Mouse (Mus musculus) splenic B cell, adult 2 months (primary cell): Measurements from ENCODE around the gene Fut8.
A peak's percentile ranks its signal among the peaks of the same experiment; 100 is the strongest.

ENCODE experiments used
- DNase-seq: peaks from one replicate; pipeline ENCODE4 v3.0.0-alpha.2; 2011; ENCODE audit warnings: low read depth, low spot score
- H3K27me3 ChIP-seq: 2 replicates; pipeline ENCODE4 v1.6.1; 2012; ENCODE audit warnings: mild to moderate bottlenecking, low read length, moderate library complexity, mixed read lengths; ENCODE audit not compliant: control insufficient read depth, poor library complexity, insufficient read depth, severe bottlenecking
- H3K36me3 ChIP-seq: 2 replicates; pipeline ENCODE4 v1.6.1; 2012; ENCODE audit warnings: mild to moderate bottlenecking, low read length, moderate library complexity, mixed read lengths; ENCODE audit not compliant: control insufficient read depth, poor library complexity, insufficient read depth, severe bottlenecking

Gene Fut8

DNA sequence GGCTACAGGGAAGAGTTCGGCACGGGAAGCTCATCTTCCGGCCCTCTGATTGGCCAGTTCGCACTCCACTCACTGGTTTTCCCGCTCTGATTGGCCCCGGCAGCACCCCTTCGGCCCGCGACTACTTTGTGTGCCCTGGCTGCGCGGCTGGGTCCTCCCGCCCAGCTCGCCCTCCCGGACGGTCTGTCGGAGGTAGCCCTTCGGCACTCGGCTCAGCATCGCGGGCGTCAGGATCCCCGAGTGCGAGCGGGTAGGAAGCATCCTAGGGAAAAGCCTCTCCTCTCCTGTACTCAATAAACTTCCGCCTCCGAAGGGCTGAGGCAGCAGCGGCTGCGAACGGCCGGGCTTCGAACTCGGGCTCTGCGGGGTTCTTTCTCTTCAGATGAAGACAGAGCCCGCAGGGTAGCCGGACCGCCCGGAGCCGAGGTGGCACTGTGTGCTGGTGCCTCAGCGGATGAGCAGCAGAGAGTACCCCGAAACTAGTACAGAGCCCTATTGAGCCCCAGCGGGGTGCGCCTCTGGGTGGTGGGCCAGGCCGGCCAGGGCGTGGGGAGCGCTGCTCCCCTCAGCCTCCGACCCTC, at the start of gene Fut8:
TSS of gene Fut8 (plus strand) at position 176 of the 581 bp plus-strand sequence.
- H3K27me3 ChIP-seq: no peaks in the 10 kb centered on the region
- DNase-seq: peak; percentile 79
- H3K36me3 ChIP-seq: no peaks in the 10 kb centered on the region

DNA sequence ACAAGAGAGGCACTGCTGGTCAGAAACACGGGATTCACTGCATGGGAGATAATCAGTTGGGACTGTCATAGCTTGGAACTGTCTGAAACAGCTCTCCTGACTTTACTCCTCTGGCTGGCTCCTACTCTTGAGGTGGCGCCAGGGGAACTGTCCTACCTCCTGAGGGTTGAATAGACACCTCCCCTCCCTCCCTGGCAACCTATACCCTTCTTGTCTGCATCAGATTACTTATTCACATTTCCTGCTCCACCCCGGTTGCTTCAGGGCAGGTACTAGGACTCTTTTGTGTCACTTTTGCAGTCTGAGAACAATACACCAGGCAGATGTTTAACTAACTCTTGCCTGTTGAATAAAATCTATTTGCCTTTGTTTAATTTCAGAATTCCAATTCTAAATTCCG, 48.8 kb upstream of the Fut8 start:
- DNase-seq: no peak
- H3K36me3 ChIP-seq: no peaks in the 10 kb centered on the region

DNA sequence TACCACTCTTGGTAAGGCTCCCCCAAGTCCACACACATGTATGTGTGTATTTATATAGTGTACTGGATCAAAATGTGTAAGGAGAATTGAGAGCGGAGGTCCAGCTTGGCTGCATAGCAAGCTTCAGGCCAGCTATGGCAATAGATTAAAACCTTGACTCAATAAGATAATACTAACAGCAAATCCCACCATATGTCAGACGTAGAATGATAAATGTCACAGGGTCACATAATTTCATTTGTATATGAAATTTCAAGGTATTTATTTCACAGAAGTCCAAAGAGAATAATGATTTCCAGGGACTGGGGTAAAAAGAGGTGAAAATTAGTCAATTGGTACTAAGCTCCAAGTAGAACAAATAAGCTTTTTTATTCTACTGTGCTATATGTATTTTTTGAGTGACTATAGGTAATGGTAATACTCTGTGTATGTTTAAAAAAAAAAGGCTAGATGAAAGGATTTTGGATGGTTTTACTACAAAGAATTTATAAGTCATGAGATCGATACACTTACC, 47.9 kb upstream of the Fut8 start:
- H3K27me3 ChIP-seq: no peaks in the 10 kb centered on the region
- no peak for DNase-seq
- no peaks in the 10 kb centered on the region for H3K36me3 ChIP-seq

More for the DNA sequence above, 48.8 kb upstream of the Fut8 start:
- H3K27me3 ChIP-seq: no peaks in the 10 kb centered on the region

DNA sequence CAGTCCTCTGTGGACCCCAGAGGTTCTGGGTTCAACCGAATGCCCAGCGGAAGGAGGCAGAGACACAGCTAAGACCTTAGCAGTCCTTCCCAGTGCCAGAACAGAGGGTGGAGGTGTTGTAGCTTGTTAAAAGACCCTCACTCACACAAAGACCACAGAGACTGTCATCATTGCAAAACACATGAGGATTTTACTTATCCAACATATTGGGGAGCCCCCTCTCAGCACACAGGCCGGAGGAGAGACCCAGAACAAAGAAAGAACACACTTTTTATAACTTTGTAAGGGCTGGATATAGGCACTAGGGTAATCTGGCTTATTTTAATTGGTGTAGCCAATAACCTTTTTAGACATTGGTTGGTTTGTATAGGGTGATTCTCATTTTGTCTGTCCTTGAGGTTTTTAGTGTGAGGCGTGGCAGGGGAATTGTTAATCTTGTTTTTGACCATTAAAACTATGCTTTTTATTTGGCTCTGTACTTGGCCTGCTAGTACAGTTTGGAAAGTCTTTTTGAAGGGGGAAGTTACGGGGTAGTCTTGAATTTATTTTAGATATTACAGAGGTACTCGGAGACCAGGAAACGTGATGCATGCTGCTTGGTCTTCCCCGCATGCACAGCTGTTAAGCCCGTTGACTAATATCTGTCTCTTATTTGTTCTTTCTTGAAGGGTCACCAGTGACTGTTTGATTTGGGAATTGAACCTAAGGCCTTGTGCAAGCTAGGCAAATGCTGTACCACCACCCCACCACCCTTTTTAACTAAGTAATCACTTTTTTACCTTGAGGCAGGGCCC, 46.2 kb upstream of the Fut8 start:
- DNase-seq: no peak
- no peaks in the 10 kb centered on the region for H3K36me3 ChIP-seq
- no peaks in the 10 kb centered on the region for H3K27me3 ChIP-seq

DNA sequence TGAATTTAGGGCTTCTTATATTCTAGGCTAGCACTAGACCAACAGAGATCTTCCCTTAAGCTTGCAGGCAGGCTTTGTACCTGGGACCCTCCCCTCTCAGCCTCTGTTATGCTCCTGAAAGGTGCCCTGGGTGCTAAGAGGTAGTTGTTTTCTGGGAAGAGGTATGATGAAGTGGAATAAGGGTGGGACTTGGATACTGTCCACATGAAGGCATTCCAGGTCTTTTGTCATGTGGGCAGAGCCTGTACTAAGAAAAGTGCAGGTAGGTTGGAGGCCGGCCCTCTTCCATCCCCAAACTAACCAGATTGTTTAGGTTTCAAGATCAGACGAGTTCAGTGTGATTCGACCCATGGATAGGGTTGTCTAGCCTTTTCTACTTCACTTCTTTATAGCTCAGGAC, 45.2 kb upstream of the Fut8 start:
- no peak for DNase-seq

DNA sequence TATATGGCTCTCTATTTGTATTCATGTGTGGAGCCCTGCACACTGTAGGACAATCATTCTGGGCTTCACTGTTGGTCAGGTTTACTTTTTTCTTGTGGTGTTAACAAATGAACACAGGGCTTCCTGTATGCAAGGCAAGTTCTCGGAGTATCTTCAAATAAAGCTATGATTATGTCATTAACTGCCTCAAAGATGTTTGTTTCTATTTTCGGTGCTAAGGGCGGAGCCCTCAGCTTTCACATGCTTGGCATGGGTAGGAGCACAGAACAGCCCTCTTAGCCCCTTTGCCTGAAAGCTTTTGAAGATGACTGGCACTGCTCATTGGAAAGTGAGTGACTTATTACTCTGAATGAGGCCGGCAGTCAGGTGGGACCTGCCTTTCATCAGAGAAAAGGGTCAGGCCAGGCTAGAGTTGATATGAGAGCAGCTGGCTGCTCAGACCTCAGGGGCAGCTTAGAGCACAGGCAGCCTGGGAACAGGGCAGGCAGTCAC, 44.7 kb upstream of the Fut8 start:
- Histone ChIP-seq H3K36me3 (no peaks in the 10 kb centered on the region), H3K27me3 (no peaks in the 10 kb centered on the region)
- DNase-seq: peak; percentile 19

More for the DNA sequence above, 45.2 kb upstream of the Fut8 start:
- Histone ChIP-seq H3K36me3 (no peaks in the 10 kb centered on the region), H3K27me3 (no peaks in the 10 kb centered on the region)

DNA sequence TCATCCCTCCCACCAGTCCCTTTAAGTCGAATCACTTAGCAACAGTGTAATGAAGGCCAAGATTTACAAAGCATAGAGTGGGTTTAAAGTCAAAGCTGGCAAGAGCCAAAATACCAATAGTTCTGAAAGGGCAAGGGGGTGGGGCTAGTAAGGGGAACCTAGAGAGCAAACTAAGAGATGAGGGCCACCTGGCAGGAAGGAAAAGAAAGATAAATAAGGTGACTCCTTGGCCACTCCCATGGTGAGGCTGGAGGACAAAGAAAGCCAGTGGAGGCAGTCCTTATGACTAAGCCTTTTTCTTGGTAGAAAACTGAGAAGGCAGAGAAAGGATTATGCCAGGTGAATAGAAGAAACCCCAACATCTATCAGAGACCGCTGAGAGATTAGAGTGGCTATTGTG, 42.9 kb upstream of the Fut8 start:
- DNase-seq: peak; percentile 22
- no peaks in the 10 kb centered on the region for H3K36me3 ChIP-seq

DNA sequence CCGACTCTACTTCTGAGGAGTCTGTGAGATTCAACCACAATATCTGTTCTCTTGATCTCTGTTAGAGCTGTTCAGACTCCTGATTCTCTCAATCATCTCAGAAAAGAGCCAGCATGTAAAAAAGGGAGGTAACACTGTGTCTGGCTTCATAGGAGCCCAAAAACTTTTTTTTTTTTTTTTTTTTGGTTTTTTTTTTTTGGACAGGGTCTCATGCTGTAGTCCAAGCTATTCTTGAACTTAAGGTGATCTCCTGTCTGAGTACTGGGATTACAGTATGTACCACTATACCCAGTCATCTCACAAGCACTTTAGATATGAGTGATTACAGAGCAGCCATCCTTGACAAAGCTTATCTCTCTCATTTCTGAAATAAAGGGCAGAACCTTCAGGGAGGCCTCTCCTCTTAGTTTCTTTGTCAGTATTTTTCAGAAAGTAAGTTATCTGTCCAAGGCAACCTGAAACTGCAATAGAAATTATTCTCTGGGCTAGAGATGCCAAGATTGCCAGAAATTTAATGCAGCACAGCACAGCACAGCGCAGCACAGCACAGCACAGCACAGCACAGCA, 41.3 kb upstream of the Fut8 start:
- Histone ChIP-seq H3K36me3 (no peaks in the 10 kb centered on the region), H3K27me3 (no peaks in the 10 kb centered on the region)
- no peak for DNase-seq

More for the DNA sequence above, 42.9 kb upstream of the Fut8 start:
- H3K27me3 ChIP-seq: no peaks in the 10 kb centered on the region

DNA sequence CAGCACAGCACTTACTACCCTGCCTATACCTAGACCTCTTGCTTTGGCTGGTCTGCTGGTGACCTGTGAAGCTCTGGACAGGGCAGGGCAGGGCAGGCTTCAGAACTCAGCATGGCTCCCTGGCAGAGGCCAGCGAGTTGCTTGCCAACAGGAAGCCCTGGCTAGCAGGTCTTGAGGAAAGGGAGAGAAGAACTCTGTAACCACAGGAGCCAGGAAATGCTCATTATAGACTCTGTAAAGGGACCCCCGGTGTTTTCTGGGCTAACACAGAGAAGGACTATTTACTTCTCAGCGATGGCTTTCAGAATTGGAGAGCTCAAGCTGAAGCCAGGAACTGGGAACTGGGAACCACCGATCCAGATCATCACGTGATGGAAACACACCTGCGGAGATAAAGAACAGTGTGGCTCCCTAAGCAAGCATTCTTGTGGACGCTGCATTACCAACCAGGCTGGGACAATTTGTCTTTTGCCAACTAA, 40.8 kb upstream of the Fut8 start:
- no peaks in the 10 kb centered on the region for H3K36me3 ChIP-seq
- H3K27me3 ChIP-seq: no peaks in the 10 kb centered on the region
- peak; percentile 28 for DNase-seq

DNA sequence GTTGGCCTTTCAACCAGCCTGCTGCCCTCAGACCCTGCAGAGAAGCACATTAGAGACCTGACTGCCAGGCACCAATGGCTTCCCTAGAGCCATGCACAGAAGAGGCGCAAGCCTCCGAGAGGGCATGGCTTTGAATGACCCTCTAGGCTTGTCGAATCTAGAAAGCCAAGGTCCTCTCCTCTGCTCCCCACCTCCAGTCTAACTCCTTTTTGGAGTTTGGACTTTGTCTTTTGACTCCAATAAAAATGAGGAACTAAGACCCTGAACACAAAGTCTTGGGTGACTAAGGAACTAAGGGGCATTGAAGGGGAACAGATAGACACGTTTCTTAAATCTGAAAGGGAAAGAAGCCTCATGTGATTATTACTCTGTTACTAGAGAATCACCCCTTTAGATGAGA, 39.7 kb upstream of the Fut8 start:
- H3K36me3 ChIP-seq: no peaks in the 10 kb centered on the region
- no peaks in the 10 kb centered on the region for H3K27me3 ChIP-seq
- no peak for DNase-seq

DNA sequence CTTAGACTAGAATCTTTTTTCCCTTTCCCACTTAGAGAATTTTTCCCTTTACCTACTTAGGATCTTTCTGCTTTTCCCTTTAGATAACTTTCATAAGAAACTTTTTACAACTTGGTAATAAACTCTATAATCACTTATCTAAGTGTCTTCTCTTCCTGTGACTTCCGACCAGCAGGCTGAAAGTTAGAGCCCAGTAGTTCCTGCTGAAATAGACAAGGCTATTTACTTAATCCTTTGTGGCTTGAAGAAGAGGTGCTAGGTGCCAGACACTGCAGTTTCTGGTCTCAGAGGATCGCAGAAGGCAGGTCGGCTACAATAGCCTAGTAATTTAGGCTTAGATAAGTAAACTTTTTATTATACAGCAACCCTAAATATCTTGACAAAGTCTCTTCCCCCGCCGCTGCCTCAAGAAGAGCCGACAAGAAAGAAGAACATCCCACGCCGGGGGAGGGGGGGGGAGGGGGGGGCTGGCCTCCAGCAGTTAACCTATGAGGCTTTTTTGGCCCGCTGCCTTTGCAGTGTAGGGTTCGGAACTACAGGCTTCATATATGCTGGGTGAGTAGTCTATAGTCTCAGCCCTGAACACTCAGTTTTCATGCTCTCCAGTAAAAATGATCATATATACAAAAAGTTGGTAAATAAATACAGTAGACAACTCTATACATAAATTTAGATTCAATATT, 36.3 kb upstream of the Fut8 start:
- DNase-seq: no peak
- Histone ChIP-seq H3K36me3 (no peaks in the 10 kb centered on the region), H3K27me3 (no peaks in the 10 kb centered on the region)

DNA sequence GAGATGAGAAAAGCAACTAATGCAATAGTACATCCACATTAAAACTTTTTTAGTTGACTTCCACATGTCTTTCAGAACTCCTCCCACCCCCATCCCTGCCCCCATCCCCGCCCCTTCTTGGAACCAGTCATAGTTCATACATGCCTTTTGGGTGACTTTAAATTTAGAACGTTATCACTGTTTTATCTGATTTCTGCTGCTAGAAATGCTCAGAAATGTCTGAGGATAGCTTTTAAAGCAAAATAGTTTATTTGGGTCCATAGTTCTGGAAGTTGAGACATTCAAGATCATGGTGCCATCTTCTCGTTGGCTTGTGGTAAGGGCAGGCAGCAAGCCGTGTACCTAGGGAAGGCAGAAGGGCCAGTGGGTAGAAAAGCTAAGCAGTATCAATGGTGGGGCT, 34.8 kb upstream of the Fut8 start:
- H3K36me3 ChIP-seq: no peaks in the 10 kb centered on the region
- H3K27me3 ChIP-seq: no peaks in the 10 kb centered on the region
- DNase-seq: no peak

DNA sequence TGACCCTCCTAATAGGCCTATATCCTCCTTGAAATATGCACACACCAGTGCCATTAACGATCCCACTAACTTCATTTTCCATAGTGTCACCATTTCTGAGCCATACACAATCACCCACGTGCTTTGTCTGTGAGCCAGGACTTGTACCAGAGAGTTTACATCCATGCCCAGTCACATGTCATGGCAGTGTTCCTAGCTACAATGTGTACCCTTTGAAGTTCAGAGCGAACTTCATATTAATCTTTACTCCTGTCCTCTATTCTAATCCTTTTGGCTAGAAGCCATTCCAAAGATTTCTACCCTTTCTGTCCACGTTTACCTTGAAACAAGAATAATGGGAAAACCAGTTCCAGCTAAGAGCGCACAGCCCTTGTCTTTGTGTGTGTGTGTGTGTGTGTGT, 31.1 kb upstream of the Fut8 start:
- Histone ChIP-seq H3K36me3 (no peaks in the 10 kb centered on the region), H3K27me3 (no peaks in the 10 kb centered on the region)
- no peak for DNase-seq

DNA sequence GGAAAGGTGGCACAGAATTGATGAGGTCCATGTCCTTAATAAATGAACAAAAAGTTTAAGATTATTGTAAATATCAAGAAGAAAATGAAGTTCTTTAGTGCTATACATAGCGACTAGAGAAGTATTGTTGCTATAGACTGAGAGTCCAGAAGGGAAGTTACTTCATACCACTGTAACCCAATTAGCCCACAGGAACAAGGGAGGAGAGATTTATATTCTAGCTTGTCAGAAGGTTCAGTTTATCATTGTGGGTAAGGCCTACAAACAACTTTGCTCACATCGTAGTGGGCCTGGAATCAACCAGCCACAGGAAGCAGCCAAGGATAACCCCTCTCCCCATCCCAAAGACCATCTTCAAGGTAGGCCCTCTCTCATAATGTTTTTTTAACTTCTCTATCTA, 29.9 kb upstream of the Fut8 start:
- no peak for DNase-seq
- Histone ChIP-seq H3K27me3 (no peaks in the 10 kb centered on the region), H3K36me3 (no peaks in the 10 kb centered on the region)
